Mouse (Mus musculus): Measurements from ENCODE around the gene Fnip1. TPM values are rescaled to one million over a fixed set of nuclear protein-coding genes. Genes with fewer than 3 reads are reported as not detected.

Gene Fnip1
- total and polyA plus RNA-seq, 3 experiments = 11.9 to 13.6 TPM; not detected in 1

GRCm38 (mm10) chr11:54499838-54500237 lies 61.8 kb downstream of the Fnip1 start:
- no peak for DNase-seq (ENCODE audit: low read depth, low spot score)
- no peaks in the 10 kb centered on the region for H3K9me3 ChIP-seq (replicated peaks; ENCODE audit: insufficient read depth, low read length)
- H3K4me1 ChIP-seq (ENCODE audit: control insufficient read depth in 1 of 2, insufficient read depth in 2 of 2, low read length in 2 of 2) = no peaks in the 10 kb centered on the region

GRCm38 (mm10) chr11:54502546-54503245 lies 64.7 kb downstream of the Fnip1 start:
- no peak for DNase-seq (ENCODE audit: low read depth, low spot score)
- no peak overlapping the region for H3K27ac ChIP-seq (ENCODE audit: control insufficient read depth, low read depth, low read length)
- H3K36me3 ChIP-seq (ENCODE audit: control insufficient read depth in 1 of 2, insufficient read depth in 2 of 2, low read length in 2 of 2) = peaks cover 0 to 59% of the 10 kb centered on the region in 2 experiments; a peak in 3 of 4 replicates
- H3K4me1 ChIP-seq (ENCODE audit: control insufficient read depth in 1 of 2, insufficient read depth in 2 of 2, low read length in 2 of 2) = no peaks in the 10 kb centered on the region
- 0 out of 2 replicates have a peak, but pooled peaks cover 2% of the 10 kb centered on the region for H3K79me2 ChIP-seq (ENCODE audit: control insufficient read depth, insufficient read depth, low read length, poor library complexity)
- no peaks in the 10 kb centered on the region for H3K9me3 ChIP-seq (replicated peaks; ENCODE audit: insufficient read depth, low read length)
- H3K4me3 ChIP-seq (ENCODE audit: control insufficient read depth in 1 of 2, insufficient read depth in 1 of 2, low read depth in 2 of 2, low read length in 2 of 2) = no peak overlapping the region
- no peak overlapping the region for H3K9ac ChIP-seq (ENCODE audit: control insufficient read depth, low read depth, low read length, poor library complexity, severe bottlenecking)
- TF ChIP-seq MEF2A (IDR thresholded peaks at IDR 0.05; ENCODE audit: extremely low read depth, insufficient replicate concordance, low read depth, low read length, poor library complexity, severe bottlenecking) = no peak
- no peak for TF ChIP-seq UBTF (IDR thresholded peaks at IDR 0.05; ENCODE audit: borderline replicate concordance, insufficient read depth, low read depth, low read length)
- no peak for TF ChIP-seq ZKSCAN1 (IDR thresholded peaks at IDR 0.05; ENCODE audit: low read depth, low read length)
- TF ChIP-seq ELF1 (IDR thresholded peaks at IDR 0.05; ENCODE audit: low read depth, low read length) = no peak
- no peak for TF ChIP-seq MYB (IDR thresholded peaks at IDR 0.05; ENCODE audit: low read depth, low read length)
- no peak for TF ChIP-seq RAD21 (IDR thresholded peaks at IDR 0.05; ENCODE audit: low read depth, low read length)
- TF ChIP-seq GATA1 (IDR thresholded peaks at IDR 0.05; ENCODE audit: low read depth, low read length) = no peak
- no peak for TF ChIP-seq CHD2 (IDR thresholded peaks at IDR 0.05; ENCODE audit: low read length)
- TF ChIP-seq EP300 (IDR thresholded peaks at IDR 0.05; ENCODE audit: low read depth in 1 of 2, low read length in 2 of 2) = no peak
- no peak for TF ChIP-seq POLR2A (IDR thresholded peaks at IDR 0.05; ENCODE audit: control insufficient read depth in 1 of 2, insufficient read depth in 1 of 2, low read depth in 1 of 2, low read length in 2 of 2, poor library complexity in 1 of 2)
- no peak; the same call in 1 of the 2 replicates for TF ChIP-seq POLR2AphosphoS5 (IDR thresholded peaks at IDR 0.05; ENCODE audit: borderline replicate concordance, low read depth, low read length)
- H3K27me3 ChIP-seq (ENCODE audit: control insufficient read depth in 1 of 2, insufficient read depth in 2 of 2, low read length in 2 of 2) = no peaks in the 10 kb centered on the region

More at GRCm38 (mm10) chr11:54499838-54500237, 61.8 kb downstream of the Fnip1 start:
- no peak overlapping the region for H3K4me3 ChIP-seq (ENCODE audit: control insufficient read depth in 1 of 2, insufficient read depth in 1 of 2, low read depth in 2 of 2, low read length in 2 of 2)
- no peaks in the 10 kb centered on the region for H3K27me3 ChIP-seq (ENCODE audit: control insufficient read depth in 1 of 2, insufficient read depth in 2 of 2, low read length in 2 of 2)
- H3K9ac ChIP-seq (ENCODE audit: control insufficient read depth, low read depth, low read length, poor library complexity, severe bottlenecking) = no peak overlapping the region
- no peak overlapping the region for H3K27ac ChIP-seq (ENCODE audit: control insufficient read depth, low read depth, low read length)
- TF ChIP-seq POLR2A (IDR thresholded peaks at IDR 0.05; ENCODE audit: control insufficient read depth in 1 of 2, insufficient read depth in 1 of 2, low read depth in 1 of 2, low read length in 2 of 2, poor library complexity in 1 of 2) = no peak
- no peak for TF ChIP-seq MAZ (IDR thresholded peaks at IDR 0.05; ENCODE audit: low read depth, low read length)
- no peak for TF ChIP-seq ZKSCAN1 (IDR thresholded peaks at IDR 0.05; ENCODE audit: low read depth, low read length)
- TF ChIP-seq TAL1 (IDR thresholded peaks at IDR 0.05; ENCODE audit: low read length) = no peak
- no peak for TF ChIP-seq CTCF (IDR thresholded peaks at IDR 0.05 in 2 of 3, conservative IDR thresholded peaks at IDR 0.05 in 1 of 3; ENCODE audit: control insufficient read depth in 1 of 3, insufficient read depth in 1 of 3, low read depth in 2 of 3, low read length in 3 of 3, poor library complexity in 1 of 3, severe bottlenecking in 1 of 3)
- TF ChIP-seq NRF1 (IDR thresholded peaks at IDR 0.05; ENCODE audit: insufficient read depth, low read depth, low read length, poor library complexity, severe bottlenecking) = no peak
- TF ChIP-seq E2F4 (IDR thresholded peaks at IDR 0.05; ENCODE audit: borderline replicate concordance, low read depth, low read length) = no peak
- TF ChIP-seq MXI1 (IDR thresholded peaks at IDR 0.05; ENCODE audit: low read depth, low read length) = no peak
- no peak for TF ChIP-seq MAX (IDR thresholded peaks at IDR 0.05; ENCODE audit: low read length)
- TF ChIP-seq HCFC1 (IDR thresholded peaks at IDR 0.05; ENCODE audit: low read depth, low read length) = no peak
- no peak for TF ChIP-seq USF1 (IDR thresholded peaks at IDR 0.05; ENCODE audit: low read depth, low read length)
- no peak for TF ChIP-seq KAT2A (conservative IDR thresholded peaks at IDR 0.05; ENCODE audit: low read depth, low read length)
- TF ChIP-seq CHD2 (IDR thresholded peaks at IDR 0.05; ENCODE audit: low read length) = no peak
- TF ChIP-seq SMC3 (IDR thresholded peaks at IDR 0.05; ENCODE audit: low read depth, low read length) = no peak
- H3K79me2 ChIP-seq (ENCODE audit: control insufficient read depth, insufficient read depth, low read length, poor library complexity) = peaks cover 2% of the 10 kb centered on the region; the same call in 1 of the 2 replicates
- peaks cover 0 to 62% of the 10 kb centered on the region in 2 experiments; a peak in 2 of 4 replicates for H3K36me3 ChIP-seq (ENCODE audit: control insufficient read depth in 1 of 2, insufficient read depth in 2 of 2, low read length in 2 of 2)
